Mouse (Mus musculus) midbrain, postnatal 0 days (tissue): Measurements from ENCODE around the gene Jpt2. TPM values are rescaled to one million over a fixed set of nuclear protein-coding genes. Genes with fewer than 3 reads are reported as not detected.

Experiments used
- ATAC-seq: fragments of 200-750 bp; cut with Nextera tagmentation; 2 replicates; pipeline ENCODE4 v1.8.0; 2017; ENCODE audit warnings: moderate number of reproducible peaks, mild to moderate bottlenecking, moderate TSS enrichment, moderate library complexity; ENCODE audit not compliant: low FRiP score
- DNase-seq: peaks from one replicate; pipeline ENCODE4 v3.0.0-alpha.2; 2015; ENCODE audit warnings: low spot score
- H3K27ac ChIP-seq: fragments of 300-500 bp; sonication (generic); 2 replicates; pipeline ENCODE4 v1.5.1; 2014; ENCODE audit warnings: low read depth, mild to moderate bottlenecking, low read length, mixed read lengths
- H3K27me3 ChIP-seq: fragments of 300-500 bp; sonication (generic); 2 replicates; pipeline ENCODE4 v1.6.1; 2014; ENCODE audit warnings: low read length, control low read depth, mixed read lengths; ENCODE audit not compliant: insufficient read depth
- H3K36me3 ChIP-seq: fragments of 300-500 bp; sonication (generic); 2 replicates; pipeline ENCODE4 v1.6.1; 2014; ENCODE audit warnings: low read length, control low read depth, mixed read lengths; ENCODE audit not compliant: insufficient read depth
- H3K4me1 ChIP-seq: fragments of 300-500 bp; sonication (generic); 2 replicates; pipeline ENCODE4 v1.6.1; 2014; ENCODE audit warnings: mild to moderate bottlenecking, control low read depth, antibody characterized with exemption, low read length, mixed read lengths; ENCODE audit not compliant: insufficient read depth
- H3K4me2 ChIP-seq: fragments of 300-500 bp; sonication (generic); 2 replicates; pipeline ENCODE4 v1.6.1; 2014; ENCODE audit warnings: low read depth, mild to moderate bottlenecking, low read length, mixed read lengths; ENCODE audit not compliant: poor library complexity, severe bottlenecking
- H3K4me3 ChIP-seq: fragments of 300-500 bp; sonication (generic); 2 replicates; pipeline ENCODE4 v1.5.1; 2014; ENCODE audit warnings: low read depth, mild to moderate bottlenecking, low read length, moderate library complexity
- H3K9ac ChIP-seq: fragments of 300-500 bp; sonication (generic); replicated peaks from 2 replicates; pipeline ENCODE4 v1.6.1; 2014; ENCODE audit warnings: mild to moderate bottlenecking, low read length, moderate library complexity, mixed read lengths; ENCODE audit not compliant: poor library complexity, severe bottlenecking
- H3K9me3 ChIP-seq: fragments of 300-500 bp; sonication (generic); 2 replicates; pipeline ENCODE4 v1.6.1; 2016; ENCODE audit warnings: low read length, control low read depth
- CTCF ChIP-seq: IDR thresholded peaks from 2 replicates; pipeline ENCODE4 v1.5.1; 2016; ENCODE audit warnings: antibody characterized with exemption, mild to moderate bottlenecking
- WGBS: fragments of 180-500 bp; shearing (Covaris S2); extraction: QIAGEN DNeasy Blood & Tissue Kit; methylation state at CpG from one replicate; pipeline ENCODE4 v1.1.7; 2014; 5-methylcytosine and 5-hydroxymethylcytosine counted together
- polyA plus RNA-seq: library from polyadenylated mRNA; unstranded; fragments of >200 nt; fragmentation: Nextera tagmentation; extraction: Ambion mirVana; gene quantifications from 2 replicates; pipeline ENCODE4 v1.2.1, GENCODE M21; 2015
- total RNA-seq: library from RNA; depleted of rRNA; stranded (reverse); fragments of >200 nt; gene quantifications from 2 replicates; pipeline ENCODE4 v1.2.3, GENCODE M21; 2014; rRNA removed

Gene Jpt2
- total and polyA plus RNA-seq, 2 experiments from 2014 or later, result 60.7 to 66.7 TPM

DNA sequence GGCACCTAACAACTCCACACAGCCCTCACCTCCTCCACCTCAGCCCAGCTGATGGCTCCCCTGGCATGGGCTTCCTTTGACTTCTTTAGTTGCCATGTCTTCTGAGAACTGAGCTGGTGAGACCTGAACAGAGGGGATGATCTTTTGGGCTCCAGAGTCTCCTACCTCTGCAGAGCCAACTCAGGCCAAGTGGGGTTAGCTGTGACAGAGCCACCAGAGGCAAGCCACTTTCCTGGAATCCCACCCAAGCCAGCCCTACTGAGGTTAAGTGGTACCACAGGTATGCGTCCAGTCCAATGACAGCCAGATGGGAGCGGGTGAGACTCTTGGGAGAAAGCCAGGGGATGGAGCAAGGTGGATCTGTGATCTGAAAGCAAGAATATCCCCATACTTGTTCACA, 67.2 kb downstream of the Jpt2 start:
- H3K36me3 ChIP-seq, result peaks cover 39% of the 10 kb centered on the region
- TF ChIP-seq CTCF, result no peak
- H3K9ac ChIP-seq, result no peak overlapping the region
- H3K4me3 ChIP-seq, result no peak overlapping the region
- H3K9me3 ChIP-seq, result no peaks in the 10 kb centered on the region
- H3K27ac ChIP-seq, result no peak overlapping the region
- no peak for DNase-seq
- no peak overlapping the region for H3K4me2 ChIP-seq
- WGBS, result 95% methylated on average over 2 of the region's 2 CpGs
- no peaks in the 10 kb centered on the region for H3K27me3 ChIP-seq
- H3K4me1 ChIP-seq, result peaks cover 14% of the 10 kb centered on the region
- ATAC-seq, result no peak

DNA sequence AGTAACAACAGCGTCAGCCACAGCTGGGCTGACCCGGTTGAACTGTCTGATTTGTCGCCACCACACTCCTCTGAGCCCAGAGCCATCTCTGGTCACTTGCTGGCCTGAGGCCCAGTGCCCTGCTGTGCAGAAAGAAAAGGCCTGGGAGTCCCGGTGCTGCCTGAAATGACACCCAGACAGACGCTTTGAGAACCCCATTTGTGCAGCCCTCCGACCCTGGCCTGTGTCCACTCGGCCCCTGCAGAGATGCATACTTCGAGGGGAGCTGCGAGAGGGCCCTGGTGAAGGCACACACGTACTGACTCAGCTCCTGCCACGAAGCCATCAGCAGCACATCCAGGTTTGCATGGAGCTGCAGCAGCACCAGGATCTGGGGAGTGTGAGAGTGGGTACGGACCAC, 67.7 kb downstream of the Jpt2 start:
- Histone ChIP-seq H3K9ac (no peak overlapping the region), H3K27ac (no peak overlapping the region), H3K27me3 (no peaks in the 10 kb centered on the region), H3K4me3 (no peak overlapping the region), H3K36me3 (peaks cover 37% of the 10 kb centered on the region), H3K4me2 (no peak overlapping the region), H3K9me3 (no peaks in the 10 kb centered on the region), H3K4me1 (peaks cover 15% of the 10 kb centered on the region)
- ATAC-seq (no peak), DNase-seq (no peak)
- WGBS, result 89% methylated on average over 12 of the region's 12 CpGs
- no peak for TF ChIP-seq CTCF

DNA sequence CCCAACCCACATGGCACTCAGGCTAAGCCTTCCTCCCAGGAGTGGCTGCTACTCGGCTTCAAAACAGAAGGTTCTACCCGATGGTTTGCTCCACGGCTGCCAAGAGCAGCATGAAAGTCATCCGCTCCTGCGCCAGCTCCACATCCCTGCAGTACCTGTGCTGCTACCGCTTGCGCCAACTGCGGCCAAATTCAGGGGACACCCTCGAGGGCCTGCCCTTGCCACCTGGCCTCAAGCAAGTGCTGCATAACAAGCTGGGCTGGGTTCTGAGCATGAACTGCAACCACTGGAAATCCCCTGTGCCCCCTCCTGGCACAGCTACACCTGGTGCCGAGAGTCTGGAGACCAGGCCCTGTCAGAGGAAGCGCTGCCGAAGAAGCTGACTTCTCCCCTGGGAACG, 69.2 kb downstream of the Jpt2 start:
- peaks cover 37% of the 10 kb centered on the region for H3K36me3 ChIP-seq
- peaks cover 13% of the 10 kb centered on the region for H3K4me1 ChIP-seq
- no peak overlapping the region for H3K4me3 ChIP-seq
- no peak overlapping the region for H3K9ac ChIP-seq
- DNase-seq (no peak), ATAC-seq (no peak)
- no peak overlapping the region for H3K27ac ChIP-seq
- H3K4me2 ChIP-seq, result no peak overlapping the region
- H3K27me3 ChIP-seq, result no peaks in the 10 kb centered on the region
- no peaks in the 10 kb centered on the region for H3K9me3 ChIP-seq
- no peak for TF ChIP-seq CTCF
- WGBS, result 79% methylated on average over 13 of the region's 13 CpGs

DNA sequence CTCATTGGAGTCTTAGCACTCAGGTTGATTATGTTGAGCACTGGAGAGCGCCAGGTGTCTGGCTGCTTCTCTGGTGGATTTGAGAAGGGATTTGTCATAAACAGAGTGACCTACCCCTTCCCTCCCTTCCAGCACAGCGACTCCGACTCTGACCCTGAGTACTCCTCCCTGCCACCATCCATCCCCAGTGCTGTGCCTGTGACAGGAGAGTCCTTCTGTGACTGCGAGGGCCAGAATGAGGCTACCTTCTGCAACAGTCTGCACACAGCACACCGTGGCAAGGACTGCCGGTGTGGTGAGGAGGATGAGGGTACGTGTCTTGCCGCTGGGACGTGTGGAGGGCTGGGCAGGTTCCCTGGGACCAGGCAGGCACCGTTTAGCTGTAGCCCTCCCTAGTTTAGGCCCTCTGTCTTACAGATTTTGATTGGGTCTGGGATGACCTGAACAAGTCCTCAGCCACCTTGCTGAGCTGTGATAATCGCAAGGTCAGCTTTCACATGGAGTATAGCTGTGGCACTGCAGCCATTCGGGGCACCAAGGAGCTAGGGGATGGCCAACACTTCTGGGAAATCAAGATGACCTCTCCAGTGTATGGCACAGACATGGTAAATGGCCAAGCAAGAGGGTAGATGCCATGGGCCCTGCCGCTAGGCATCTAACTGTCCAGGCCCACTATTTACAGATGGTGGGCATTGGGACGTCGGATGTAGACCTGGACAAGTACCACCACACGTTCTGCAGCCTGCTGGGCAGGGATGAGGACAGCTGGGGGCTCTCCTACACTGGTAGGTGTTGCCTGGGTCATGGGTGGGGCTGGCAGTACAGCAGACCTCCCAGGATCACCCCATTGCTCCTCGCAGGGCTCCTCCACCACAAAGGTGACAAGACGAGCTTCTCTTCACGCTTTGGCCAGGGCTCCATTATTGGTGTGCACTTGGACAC, 70.1 kb downstream of the Jpt2 start:
- DNase-seq (no peak), ATAC-seq (no peak)
- H3K27ac ChIP-seq, result no peak overlapping the region
- H3K9ac ChIP-seq, result no peak overlapping the region
- no peaks in the 10 kb centered on the region for H3K9me3 ChIP-seq
- no peak for TF ChIP-seq CTCF
- H3K4me3 ChIP-seq, result no peak overlapping the region
- 89% methylated on average over 19 of the region's 19 CpGs for WGBS
- H3K27me3 ChIP-seq, result no peaks in the 10 kb centered on the region
- H3K4me2 ChIP-seq, result no peak overlapping the region
- peaks cover 11% of the 10 kb centered on the region; the same call in 1 of the 2 replicates for H3K4me1 ChIP-seq
- H3K36me3 ChIP-seq, result peaks cover 37% of the 10 kb centered on the region

DNA sequence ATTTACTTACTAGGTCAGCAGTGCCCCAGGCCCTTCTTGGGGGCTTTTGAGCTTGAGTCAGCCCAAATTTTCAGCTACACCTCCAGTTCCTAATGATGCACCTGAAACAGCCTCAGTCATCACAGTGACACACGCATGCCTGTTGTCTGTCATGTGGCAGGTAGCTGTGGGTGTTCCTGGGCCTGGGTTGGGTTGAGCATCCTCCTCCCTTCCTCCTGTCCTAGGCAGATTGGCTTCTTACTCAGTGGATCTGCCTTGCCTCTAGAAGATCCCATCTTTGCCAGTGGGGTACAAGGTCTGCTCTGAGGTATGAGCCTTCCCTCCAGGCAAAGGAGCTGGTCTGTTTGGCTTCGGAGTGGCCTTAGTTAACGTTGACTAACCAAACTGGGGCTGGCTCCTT, 71.6 kb downstream of the Jpt2 start:
- H3K4me3 ChIP-seq, result no peak overlapping the region

More for the DNA sequence above, 71.6 kb downstream of the Jpt2 start:
- Histone ChIP-seq H3K9ac (no peak overlapping the region), H3K36me3 (peaks cover 37% of the 10 kb centered on the region), H3K4me1 (peaks cover 13% of the 10 kb centered on the region; the same call in 1 of the 2 replicates), H3K27ac (no peak overlapping the region), H3K4me2 (no peak overlapping the region), H3K27me3 (no peaks in the 10 kb centered on the region), H3K9me3 (no peaks in the 10 kb centered on the region)
- DNase-seq (no peak), ATAC-seq (no peak)
- WGBS, result 91% methylated on average over 3 of the region's 3 CpGs
- no peak for TF ChIP-seq CTCF

Other genes starting within 250 kb of the Jpt2 start
- not detected in 2 replicates for gene Rnf151, start 242.6 kb downstream of the Jpt2 start, total RNA-seq
- not detected in 2 replicates for gene Rnf151, start 242.6 kb downstream of the Jpt2 start, polyA plus RNA-seq
- gene Rps2, start 242.6 kb downstream of the Jpt2 start, total RNA-seq, result 2,209 and 2,389 TPM in 2 replicates
- gene Rps2, start 242.6 kb downstream of the Jpt2 start, polyA plus RNA-seq, result 749 and 802 TPM in 2 replicates
- 150 and 170 TPM in 2 replicates for gene Ndufb10, start 236.2 kb downstream of the Jpt2 start, total RNA-seq
- 344 and 349 TPM in 2 replicates for gene Ndufb10, start 236.2 kb downstream of the Jpt2 start, polyA plus RNA-seq
- not detected in 2 replicates for gene Rpl3l, start 232.9 kb downstream of the Jpt2 start, total RNA-seq
- 0.21 and 0.37 TPM in 2 replicates for gene Rpl3l, start 232.9 kb downstream of the Jpt2 start, polyA plus RNA-seq
- 9.6 and 14.1 TPM in 2 replicates for gene Msrb1, start 224.0 kb downstream of the Jpt2 start, total RNA-seq
- 20.6 and 22.6 TPM in 2 replicates for gene Msrb1, start 224.0 kb downstream of the Jpt2 start, polyA plus RNA-seq
- gene Hs3st6, start 207.7 kb downstream of the Jpt2 start, total RNA-seq, result 0.49 TPM in 1 of 2 replicates, not detected in the other
- 0.22 and 0.50 TPM in 2 replicates for gene Hs3st6, start 207.7 kb downstream of the Jpt2 start, polyA plus RNA-seq
- gene Meiob, start 156.4 kb downstream of the Jpt2 start, total RNA-seq, result not detected in 2 replicates
- gene Meiob, start 156.4 kb downstream of the Jpt2 start, polyA plus RNA-seq, result 0.12 TPM in 1 of 2 replicates, not detected in the other
- gene Hagh, start 120.5 kb downstream of the Jpt2 start, total RNA-seq, result 73.6 and 119 TPM in 2 replicates
- 74.0 and 79.5 TPM in 2 replicates for gene Hagh, start 120.5 kb downstream of the Jpt2 start, polyA plus RNA-seq
- gene Fahd1, start 110.3 kb downstream of the Jpt2 start, total RNA-seq, result 11.7 and 14.0 TPM in 2 replicates
- 18.2 and 20.8 TPM in 2 replicates for gene Fahd1, start 110.3 kb downstream of the Jpt2 start, polyA plus RNA-seq
- gene Igfals, start 94.7 kb downstream of the Jpt2 start, total RNA-seq, result 0.28 TPM in 1 of 2 replicates, not detected in the other
- 0.31 TPM in 1 of 2 replicates, not detected in the other for gene Igfals, start 94.7 kb downstream of the Jpt2 start, polyA plus RNA-seq
- gene Nubp2, start 74.3 kb downstream of the Jpt2 start, total RNA-seq, result 39.6 and 60.2 TPM in 2 replicates
- 55.8 and 63.9 TPM in 2 replicates for gene Nubp2, start 74.3 kb downstream of the Jpt2 start, polyA plus RNA-seq
- gene Spsb3, start 74.0 kb downstream of the Jpt2 start, total RNA-seq, result 87.5 and 105 TPM in 2 replicates
- gene Spsb3, start 74.0 kb downstream of the Jpt2 start, polyA plus RNA-seq, result 100 and 110 TPM in 2 replicates
- gene Eme2, start 65.6 kb downstream of the Jpt2 start, total RNA-seq, result 29.7 and 31.7 TPM in 2 replicates
- 20.2 and 22.5 TPM in 2 replicates for gene Eme2, start 65.6 kb downstream of the Jpt2 start, polyA plus RNA-seq
- 43.8 and 46.1 TPM in 2 replicates for gene Mrps34, start 65.6 kb downstream of the Jpt2 start, total RNA-seq
- gene Mrps34, start 65.6 kb downstream of the Jpt2 start, polyA plus RNA-seq, result 128 and 131 TPM in 2 replicates
- gene Nme3, start 64.2 kb downstream of the Jpt2 start, total RNA-seq, result 54.4 and 65.3 TPM in 2 replicates
- gene Nme3, start 64.2 kb downstream of the Jpt2 start, polyA plus RNA-seq, result 98.3 and 105 TPM in 2 replicates
- 153 and 168 TPM in 2 replicates for gene Mapk8ip3, start 23.7 kb downstream of the Jpt2 start, total RNA-seq
- gene Mapk8ip3, start 23.7 kb downstream of the Jpt2 start, polyA plus RNA-seq, result 70.5 and 72.5 TPM in 2 replicates
- gene Cramp1l, start 55.1 kb upstream of the Jpt2 start, total RNA-seq, result 17.4 and 22.3 TPM in 2 replicates
- 2.7 and 3.2 TPM in 2 replicates for gene Cramp1l, start 55.1 kb upstream of the Jpt2 start, polyA plus RNA-seq
- gene Ift140, start 55.4 kb upstream of the Jpt2 start, total RNA-seq, result 22.7 and 39.8 TPM in 2 replicates
- gene Ift140, start 55.4 kb upstream of the Jpt2 start, polyA plus RNA-seq, result 13.5 and 14.4 TPM in 2 replicates
- 11.1 and 11.2 TPM in 2 replicates for gene Tmem204, start 122.9 kb upstream of the Jpt2 start, total RNA-seq
- 8.2 and 8.3 TPM in 2 replicates for gene Tmem204, start 122.9 kb upstream of the Jpt2 start, polyA plus RNA-seq
- 45.0 and 56.3 TPM in 2 replicates for gene Telo2, start 155.3 kb upstream of the Jpt2 start, total RNA-seq
- gene Telo2, start 155.3 kb upstream of the Jpt2 start, polyA plus RNA-seq, result 34.9 and 36.5 TPM in 2 replicates
- 0.42 TPM in 1 of 2 replicates, not detected in the other for gene Ptx4, start 160.1 kb upstream of the Jpt2 start, total RNA-seq
- gene Ptx4, start 160.1 kb upstream of the Jpt2 start, polyA plus RNA-seq, result 0.20 and 0.59 TPM in 2 replicates
- gene Clcn7, start 172.7 kb upstream of the Jpt2 start, total RNA-seq, result 37.9 and 39.5 TPM in 2 replicates
- gene Clcn7, start 172.7 kb upstream of the Jpt2 start, polyA plus RNA-seq, result 25.5 and 26.7 TPM in 2 replicates
- not detected in 2 replicates for gene Ccdc154, start 201.8 kb upstream of the Jpt2 start, total RNA-seq
- not detected in 2 replicates for gene Ccdc154, start 201.8 kb upstream of the Jpt2 start, polyA plus RNA-seq
- gene Gm38655, start 214.8 kb upstream of the Jpt2 start, total RNA-seq, result 0.57 TPM in 1 of 2 replicates, not detected in the other
- not detected in 2 replicates for gene Gm38655, start 214.8 kb upstream of the Jpt2 start, polyA plus RNA-seq
- gene BC003965, start 223.9 kb upstream of the Jpt2 start, total RNA-seq, result 16.8 and 17.9 TPM in 2 replicates
- gene BC003965, start 223.9 kb upstream of the Jpt2 start, polyA plus RNA-seq, result 30.2 and 30.3 TPM in 2 replicates
- 34.1 and 34.7 TPM in 2 replicates for gene Unkl, start 227.7 kb upstream of the Jpt2 start, total RNA-seq
- gene Unkl, start 227.7 kb upstream of the Jpt2 start, polyA plus RNA-seq, result 17.3 and 19.5 TPM in 2 replicates